Mouse (Mus musculus): ENCODE data around the gene Draxin.
"Not testable (repeated sequence)": the region's sequence is repeated elsewhere in the genome, so short reads cannot be mapped to it uniquely, and the experiment has no call there.

The Draxin gene

DNA sequence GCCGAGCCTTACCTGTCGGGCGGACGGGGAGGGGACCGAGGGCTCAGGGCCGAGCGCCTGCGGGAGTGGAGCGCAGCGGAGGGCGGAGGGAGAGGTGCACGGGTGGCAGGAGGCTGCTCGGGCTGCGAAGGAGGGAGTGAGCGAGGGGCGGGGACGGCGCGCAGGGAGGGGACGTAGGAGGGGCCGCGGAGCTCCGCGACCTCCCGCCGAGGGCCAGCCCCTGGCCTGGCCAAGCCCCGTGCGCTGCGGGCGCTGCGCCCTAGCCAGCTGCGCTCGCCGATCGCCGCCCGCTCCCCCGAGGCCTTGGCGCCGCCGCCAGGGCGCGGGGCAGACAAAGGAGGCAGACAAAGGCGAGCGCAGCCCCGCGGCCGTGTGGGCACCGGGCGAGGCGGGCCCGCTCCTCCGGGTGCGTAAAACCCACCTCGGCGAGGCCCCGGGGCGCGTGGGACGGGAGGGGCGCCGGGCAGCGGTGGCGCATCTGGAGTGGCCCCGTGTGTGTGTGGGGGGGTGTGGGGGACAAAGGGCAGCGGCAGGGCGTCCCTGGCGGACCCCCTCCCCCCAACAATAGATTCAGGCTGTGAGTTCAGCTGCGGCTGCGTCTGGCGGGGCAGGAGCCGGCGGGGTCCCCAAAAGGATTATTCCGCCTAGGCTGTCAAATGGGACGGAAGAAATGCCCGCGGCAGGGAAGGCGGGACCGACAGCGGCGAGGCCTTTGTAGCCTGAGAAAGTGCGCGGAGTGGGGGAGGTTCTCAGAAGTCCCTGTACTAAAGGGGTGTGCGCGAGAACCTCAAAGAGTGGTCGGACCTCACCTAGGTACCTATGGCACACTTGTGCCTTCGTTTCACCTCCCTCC lies at the start of gene Draxin:
Gene Draxin, minus strand, starts transcription at position 138 of the 853 bp plus-strand sequence.
- no peak for DNase-seq (ENCODE audit: low read depth, low spot score)

- no peak for DNase-seq (ENCODE audit: low read depth, low spot score)
Observed at GRCm38 (mm10) chr4:148177716-148178115, 47.2 kb upstream of the Draxin start.

DNA sequence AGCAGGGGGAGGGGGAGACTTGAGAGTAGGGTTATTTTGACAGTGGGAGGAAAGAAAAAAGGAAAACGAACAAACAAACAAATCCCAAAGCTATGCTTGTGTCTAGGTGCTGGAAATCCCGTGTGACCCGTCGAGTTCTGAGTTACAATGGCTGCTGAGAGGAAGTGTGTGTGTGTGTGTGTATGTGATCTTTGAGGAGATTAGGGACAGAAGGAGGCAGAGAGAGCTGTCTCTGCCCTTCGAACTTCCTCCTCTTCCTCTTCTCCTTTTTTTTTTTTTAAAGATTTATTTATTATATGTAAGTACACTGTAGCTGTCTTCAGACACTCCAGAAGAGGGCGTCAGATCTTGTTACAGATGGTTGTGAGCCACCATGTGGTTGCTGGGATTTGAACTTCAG lies 46.1 kb upstream of the Draxin start:
- DNase-seq (ENCODE audit: low read depth, low spot score), result not testable (repeated sequence)

DNA sequence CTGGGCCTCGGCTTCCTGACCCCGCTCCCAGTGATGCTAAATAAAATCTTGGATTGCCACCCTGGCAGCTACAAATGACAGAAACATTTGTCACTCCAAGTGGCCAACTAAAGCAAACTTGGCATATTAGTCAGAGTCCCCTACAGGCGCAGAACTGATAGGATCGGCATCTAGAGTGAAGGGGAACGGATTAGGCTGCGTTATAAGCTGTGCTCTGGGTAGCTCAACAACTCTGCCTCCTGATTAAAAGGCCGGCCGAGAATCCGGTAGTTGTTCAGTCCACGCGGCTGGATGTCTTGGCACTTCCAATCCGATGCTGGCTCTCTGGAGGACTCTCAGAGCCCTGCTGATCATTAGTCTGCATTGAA lies 44.0 kb upstream of the Draxin start:
- DNase-seq (ENCODE audit: low read depth, low spot score), result no peak

DNA sequence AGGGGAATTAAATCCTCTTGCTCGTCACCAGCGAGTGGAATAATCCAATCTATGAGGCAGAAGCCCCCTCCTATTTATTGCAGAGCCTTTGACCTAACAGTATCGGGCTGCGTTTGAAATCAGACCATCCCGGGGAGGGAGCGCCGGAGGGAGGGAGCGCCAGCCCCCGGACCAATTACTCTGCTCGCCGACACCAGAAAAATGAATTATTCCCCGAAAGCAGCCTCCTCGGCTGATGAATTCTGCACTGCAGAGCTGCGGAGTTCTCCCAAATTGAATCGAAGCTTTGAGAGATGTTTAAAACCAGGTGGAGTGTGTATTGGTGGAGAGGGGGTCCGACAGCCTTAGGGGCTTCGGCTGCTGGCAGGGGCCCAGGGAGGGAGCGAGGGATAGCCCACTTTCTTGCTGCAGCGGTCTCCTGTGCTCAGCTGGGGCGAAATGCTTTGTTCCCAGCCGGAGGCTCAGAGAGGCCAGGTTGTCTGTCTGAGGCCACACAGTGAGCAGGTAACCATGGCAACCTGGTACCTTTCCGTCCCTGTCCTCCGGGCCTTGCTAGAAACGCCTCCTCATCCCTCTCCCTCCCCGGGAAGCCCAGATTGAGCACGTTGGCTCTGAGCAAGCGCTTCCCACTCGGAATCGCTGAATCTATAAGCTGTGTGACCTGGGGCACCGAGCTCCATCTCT lies 43.5 kb upstream of the Draxin start:
- no peak for DNase-seq (ENCODE audit: low read depth, low spot score)

- no peak for DNase-seq (ENCODE audit: low read depth, low spot score)
Observed at GRCm38 (mm10) chr4:148171261-148171660, 40.8 kb upstream of the Draxin start.

- DNase-seq (ENCODE audit: low read depth, low spot score), result peak; percentile 61
Observed at GRCm38 (mm10) chr4:148170842-148171241, 40.3 kb upstream of the Draxin start.

- DNase-seq (ENCODE audit: low read depth, low spot score), result no peak
Observed at GRCm38 (mm10) chr4:148169586-148169985, 39.1 kb upstream of the Draxin start.

DNA sequence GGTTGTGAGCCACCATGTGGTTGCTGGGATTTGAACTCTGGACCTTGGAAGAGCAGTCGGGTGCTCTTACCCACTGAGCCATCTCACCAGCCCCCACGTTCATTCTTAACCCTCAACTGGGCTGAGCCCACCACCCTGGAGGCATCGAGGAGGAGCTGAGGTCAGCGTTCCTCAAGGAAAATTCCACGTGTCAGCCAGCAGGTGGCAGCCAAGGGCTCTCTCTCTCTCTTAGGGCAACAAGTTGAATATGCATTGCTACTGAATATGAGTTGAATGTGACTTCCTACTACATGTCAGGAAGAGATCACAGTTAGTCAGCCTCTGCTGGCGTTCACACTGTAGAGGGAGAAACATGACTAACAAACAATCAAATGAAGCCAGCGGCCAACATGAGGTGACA lies 37.8 kb upstream of the Draxin start:
- peak; percentile 74 for DNase-seq (ENCODE audit: low read depth, low spot score)

GRCm38 (mm10) chr4:148166986-148167385 lies 36.5 kb upstream of the Draxin start:
- peak; percentile 69 for DNase-seq (ENCODE audit: low read depth, low spot score)

- DNase-seq (ENCODE audit: low read depth, low spot score), result no peak
Observed at GRCm38 (mm10) chr4:148166431-148166830, 35.9 kb upstream of the Draxin start.

DNA sequence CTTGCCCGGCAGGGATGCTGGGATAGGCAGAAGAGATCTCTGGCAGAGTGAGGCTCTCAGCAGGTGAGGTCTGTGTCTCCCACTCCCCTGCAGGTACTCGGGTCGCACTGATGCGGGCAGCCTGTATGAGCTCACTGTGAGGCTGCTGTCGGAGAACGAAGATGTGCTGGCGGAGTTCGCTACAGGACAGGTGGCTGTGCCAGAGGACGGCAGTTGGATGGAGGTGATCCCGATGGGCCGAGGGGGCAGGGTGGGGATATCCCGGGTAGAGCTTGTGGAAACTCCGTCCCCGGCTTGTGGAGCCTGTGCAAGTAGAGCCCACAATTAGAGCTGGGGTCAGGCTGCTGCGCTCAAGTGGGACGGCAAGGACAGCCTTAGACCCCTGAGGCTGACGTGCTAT lies 35.1 kb upstream of the Draxin start:
- no peak for DNase-seq (ENCODE audit: low read depth, low spot score)

GRCm38 (mm10) chr4:148164461-148164860 lies 34.0 kb upstream of the Draxin start:
- no peak for DNase-seq (ENCODE audit: low read depth, low spot score)

- DNase-seq (ENCODE audit: low read depth, low spot score), result peak; percentile 83
Observed at GRCm38 (mm10) chr4:148164002-148164439, 33.5 kb upstream of the Draxin start.

DNA sequence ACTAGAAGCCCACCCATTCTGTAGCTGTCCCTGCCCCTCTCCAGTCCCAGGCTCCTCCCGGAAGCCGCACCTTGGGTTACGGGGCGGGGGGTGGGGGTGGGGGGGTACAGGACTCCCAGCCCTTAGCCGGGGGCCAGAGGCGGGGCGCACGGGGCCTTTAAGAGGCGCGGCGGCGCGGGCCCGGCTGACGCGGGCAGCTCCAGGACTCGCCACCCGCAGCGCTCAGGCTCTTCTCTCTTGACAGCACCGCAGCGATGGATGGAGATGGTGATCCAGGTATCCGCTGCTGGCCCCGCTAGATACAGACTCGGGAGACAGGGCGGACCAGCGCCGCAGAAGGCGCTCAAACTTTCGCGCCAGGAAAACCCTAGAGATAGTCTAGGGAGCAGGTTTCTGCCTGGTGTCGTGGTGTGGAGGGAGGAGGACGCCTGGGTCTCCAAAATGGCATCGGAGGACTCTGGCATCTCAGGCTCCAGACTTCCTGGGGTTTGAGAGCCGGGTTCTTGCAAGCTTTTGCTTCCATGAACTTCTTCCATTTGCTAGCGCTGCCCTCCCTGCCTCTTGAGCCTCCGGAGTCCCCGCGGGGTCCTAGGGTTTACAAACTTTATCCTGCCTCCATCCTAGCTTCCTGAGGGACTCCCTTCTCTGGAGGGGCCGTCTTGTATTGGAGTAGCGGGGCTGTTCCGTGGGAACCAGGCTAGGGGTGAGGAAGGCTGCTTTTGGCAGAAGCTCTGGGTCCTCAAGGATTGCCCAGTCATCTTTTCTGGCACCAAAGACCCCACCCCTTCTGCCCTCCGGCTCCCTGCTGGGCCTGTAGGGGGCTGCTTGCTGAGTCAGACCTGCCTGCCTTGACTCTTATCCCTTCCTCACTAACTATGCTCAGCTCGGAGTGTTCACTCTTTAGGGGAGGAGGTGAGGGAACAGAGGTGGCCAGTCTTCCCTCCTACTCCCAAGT lies 30.2 kb upstream of the Draxin start, which contains the start of the genes Fbxo44 and Fbxo2:
Gene Fbxo44, minus strand, starts transcription at position 47 of the 955 bp plus-strand sequence.
Gene Fbxo2, plus strand, starts transcription at position 186 of the 955 bp plus-strand sequence.
- peak; percentile 55 for DNase-seq (ENCODE audit: low read depth, low spot score)

GRCm38 (mm10) chr4:148159544-148160435 lies 29.3 kb upstream of the Draxin start:
- DNase-seq (ENCODE audit: low read depth, low spot score), result peak; percentile 91

DNA sequence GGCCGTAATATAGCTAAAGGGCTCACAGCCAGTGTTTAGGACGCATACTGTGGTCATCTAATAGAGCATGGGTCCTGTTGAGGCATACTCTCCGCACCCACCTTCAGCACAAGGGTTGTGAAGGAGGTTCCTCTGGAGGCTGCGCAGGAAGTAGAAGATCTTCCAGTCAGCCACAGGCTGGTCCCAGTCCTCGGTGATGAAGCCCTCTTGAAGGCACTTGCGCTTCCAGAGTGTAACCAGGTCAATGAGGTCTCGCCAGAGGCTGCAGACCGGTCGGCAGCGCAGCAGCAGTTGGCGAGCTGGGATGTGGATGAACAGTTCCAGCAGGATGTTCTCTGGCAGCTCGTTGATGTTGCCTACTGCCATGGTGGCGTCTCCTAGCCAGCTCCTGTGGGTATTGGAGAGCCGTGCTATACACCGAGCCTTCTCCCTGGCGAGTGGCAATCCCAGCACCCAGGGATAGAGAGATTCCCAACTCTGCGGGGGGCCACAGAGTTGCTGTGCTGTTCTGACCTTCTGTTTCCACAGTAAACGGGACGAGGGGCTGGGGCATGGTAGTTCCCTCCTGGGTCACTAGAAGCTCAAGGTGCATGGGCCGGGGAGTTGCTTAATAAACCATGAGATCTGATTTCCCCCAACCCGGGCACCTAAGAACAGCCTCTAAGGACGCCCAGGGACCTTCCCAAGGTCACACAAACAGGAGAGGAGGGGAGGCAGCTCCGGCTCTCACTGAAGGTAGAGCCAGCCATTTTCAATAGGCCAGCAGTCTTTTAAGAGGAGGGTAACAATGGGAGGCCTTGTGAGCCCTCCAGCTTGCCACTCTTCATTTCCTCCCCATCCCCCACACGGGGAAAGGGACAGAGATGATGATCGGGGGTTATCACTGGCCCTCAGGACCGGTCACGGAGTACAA lies 28.2 kb upstream of the Draxin start:
- DNase-seq (ENCODE audit: low read depth, low spot score), result no peak

DNA sequence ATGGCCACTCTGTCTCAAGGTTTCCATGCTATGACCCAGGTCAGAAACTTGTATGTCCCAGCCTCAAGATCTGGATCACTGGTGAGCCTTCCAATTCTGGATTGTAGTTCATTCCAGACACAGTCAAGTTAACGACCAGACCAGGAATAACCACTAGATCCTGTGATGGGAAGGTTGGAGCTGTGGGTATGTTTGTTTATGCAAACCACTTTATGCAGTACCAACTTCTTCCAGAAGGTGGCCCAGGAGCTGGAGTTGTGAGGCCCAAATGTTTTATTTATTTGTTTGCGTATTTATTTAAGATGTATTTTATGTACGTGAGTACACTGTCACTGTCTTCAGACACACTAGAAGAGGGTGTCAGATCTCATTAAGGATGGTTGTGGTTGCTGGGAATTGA lies 24.5 kb upstream of the Draxin start:
- DNase-seq (ENCODE audit: low read depth, low spot score), result peak; percentile 48

GRCm38 (mm10) chr4:148154006-148154405 lies 23.5 kb upstream of the Draxin start:
- DNase-seq (ENCODE audit: low read depth, low spot score), result no peak
